Mouse (Mus musculus): ENCODE results near the gene Gdap1l1. TPM values are rescaled to one million over a fixed set of nuclear protein-coding genes. Genes with fewer than 3 reads are reported as not detected.
"Not testable (repeated sequence)": the region's sequence is repeated elsewhere in the genome, so short reads cannot be mapped to it uniquely, and the experiment has no call there.

The Gdap1l1 gene
- total RNA-seq, 2 experiments from 2014 or later, result not detected

DNA sequence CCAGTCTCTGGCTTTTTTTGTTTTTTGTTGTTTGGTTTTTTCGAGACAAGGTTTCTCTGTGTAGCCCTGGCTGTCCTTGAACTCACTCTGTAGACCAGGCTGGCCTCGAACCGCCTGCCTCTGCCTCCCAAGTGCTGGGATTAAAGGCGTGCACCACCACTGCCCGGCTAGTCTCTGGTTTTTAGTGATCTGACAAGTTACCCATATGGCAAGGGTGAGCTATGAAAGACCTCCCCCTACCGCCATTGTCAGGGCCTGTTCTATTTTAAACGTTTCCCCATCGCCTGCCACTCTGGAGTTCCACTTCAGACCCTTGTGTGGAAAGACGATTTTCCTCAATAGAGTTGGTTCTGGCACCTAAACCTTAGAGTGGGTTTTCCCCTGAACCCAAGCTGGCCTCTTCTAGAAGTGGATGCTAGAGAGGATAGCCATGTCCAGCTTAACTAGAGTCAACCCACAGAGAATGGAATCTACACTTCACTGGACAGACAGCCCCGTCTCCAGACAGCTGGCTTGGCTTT lies 17.9 kb upstream of the Gdap1l1 start:
- intact Hi-C loops (cut with DNase I), result loop anchor here (2.0 kb wide), 1 partner anchor 52 kb away; the partner anchor contains the start of gene Fitm2
- no peak for DNase-seq

GRCm38 (mm10) chr2:163422895-163423660 lies 15.2 kb upstream of the Gdap1l1 start:
- intact Hi-C loops (cut with DNase I), result no loop called here

DNA sequence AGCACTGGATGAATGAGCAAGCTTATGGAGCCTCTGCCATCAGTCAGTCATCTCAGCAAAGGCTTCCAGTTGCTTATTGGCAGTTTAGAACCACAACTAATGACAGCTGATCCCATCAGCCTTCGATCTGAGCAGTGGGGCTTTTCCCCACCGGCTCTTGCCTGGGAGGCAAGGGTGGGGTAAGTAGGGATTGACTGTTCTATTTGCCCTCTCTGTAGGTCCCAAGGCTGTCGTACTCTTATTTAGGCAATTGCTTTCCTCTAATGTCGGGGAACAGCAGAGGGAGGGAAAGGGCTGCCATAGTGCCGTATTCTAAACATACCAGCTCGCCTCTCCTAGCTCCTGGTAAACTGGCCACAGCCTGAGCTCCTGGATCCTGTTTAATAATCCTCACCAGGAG lies 13.7 kb upstream of the Gdap1l1 start, which contains the start of gene Oser1:
Gene Oser1 (minus strand): TSS at position 101 of the 400 bp plus-strand sequence.
- DNase-seq, result no peak
- intact Hi-C loops (cut with DNase I), result no loop called here

More at GRCm38 (mm10) chr2:163422895-163423660, 15.2 kb upstream of the Gdap1l1 start:
- DNase-seq, result no peak

- intact Hi-C loops (cut with DNase I), result no loop called here
- no peak for DNase-seq
These were observed 9.8 kb upstream of the Gdap1l1 start for GRCm38 (mm10) chr2:163428346-163429011.

- intact Hi-C loops (cut with DNase I), result no loop called here
- no peak for DNase-seq
These were observed 7.0 kb upstream of the Gdap1l1 start for GRCm38 (mm10) chr2:163431289-163431688.

GRCm38 (mm10) chr2:163433971-163434370 lies 4.3 kb upstream of the Gdap1l1 start:
- DNase-seq, result no peak
- intact Hi-C loops (cut with DNase I), result no loop called here

DNA sequence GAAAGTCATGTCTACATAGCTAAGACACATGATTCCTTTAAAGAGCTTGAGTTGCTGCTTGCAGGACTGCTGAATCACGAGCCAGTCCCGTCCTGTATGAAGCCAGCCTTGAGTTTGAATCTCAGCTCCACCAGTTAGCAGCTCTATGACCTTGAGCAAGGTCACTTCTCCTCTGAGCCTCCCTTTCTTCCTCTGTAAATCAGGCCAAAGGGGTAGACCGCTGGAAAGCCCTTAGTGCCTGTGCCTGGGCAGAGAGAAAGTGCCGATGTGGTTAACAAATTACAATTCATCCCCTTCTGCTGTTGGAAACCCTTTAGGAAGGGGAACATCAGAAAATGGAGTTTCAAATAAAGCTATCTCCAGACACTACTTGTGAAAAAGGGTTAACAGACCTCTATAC lies 476 bp upstream of the Gdap1l1 start:
- intact Hi-C loops (cut with DNase I), result no loop called here
- DNase-seq, result no peak

DNA sequence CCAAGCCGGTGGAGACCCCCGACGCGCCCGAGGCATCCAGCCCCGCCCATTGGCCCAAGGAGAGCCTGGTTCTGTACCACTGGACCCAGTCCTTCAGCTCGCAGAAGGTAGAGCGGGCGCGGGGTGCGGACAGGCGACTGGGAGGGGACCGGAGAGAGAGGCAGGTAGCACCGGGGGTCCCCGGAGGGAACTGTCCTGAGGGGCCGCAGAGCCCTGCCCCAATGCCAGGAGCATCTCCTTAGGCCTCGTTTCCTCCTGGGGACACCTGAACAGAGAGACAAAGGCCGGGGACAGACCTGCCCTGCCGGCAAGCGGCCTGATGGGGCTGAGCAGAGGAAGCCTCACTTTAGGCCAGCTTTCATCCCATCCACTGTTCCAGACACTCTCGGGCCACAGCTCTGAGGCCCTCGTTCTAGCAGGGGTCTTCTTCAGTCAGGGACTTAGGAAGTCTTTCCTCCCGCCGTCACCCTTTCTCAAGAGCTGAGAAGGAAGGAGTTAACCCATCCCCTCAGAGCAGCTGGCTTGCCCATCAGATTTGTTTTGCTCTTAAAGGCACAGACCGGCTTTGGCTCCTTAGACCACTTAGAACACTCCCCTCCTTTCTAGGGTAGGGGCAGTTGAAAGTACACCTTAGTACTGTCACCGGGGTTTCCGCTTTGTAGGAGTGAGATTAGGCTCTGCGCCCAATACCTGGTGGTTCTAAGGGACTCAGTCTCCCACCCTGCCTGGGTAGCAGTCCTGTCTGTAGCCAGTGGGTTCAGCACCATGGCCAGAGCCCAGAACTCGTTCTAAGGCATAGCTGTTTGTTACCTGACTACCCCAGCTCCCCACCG lies 559 bp downstream of the Gdap1l1 start:
- peak; percentile 41 to 55 for DNase-seq
- intact Hi-C loops (cut with DNase I), result no loop called here

DNA sequence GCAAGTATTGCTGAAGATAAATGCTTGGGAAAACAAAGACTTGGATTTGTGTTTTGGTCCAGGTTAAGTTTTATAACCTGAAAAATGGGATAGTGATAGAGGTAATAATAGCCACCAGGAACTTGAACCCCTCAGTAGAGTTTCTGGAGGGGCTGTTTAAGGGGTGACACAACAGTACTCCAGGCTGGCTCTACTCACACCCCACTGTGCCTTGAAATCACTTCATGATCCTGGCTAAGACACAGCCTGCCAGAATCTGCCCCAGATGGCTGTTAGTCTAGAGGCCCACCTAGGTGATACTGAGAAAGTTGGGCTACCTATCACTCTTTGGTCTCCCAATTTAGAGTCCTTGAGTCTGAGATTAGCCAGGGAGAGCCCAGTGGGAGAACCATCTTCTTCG lies 1.2 kb downstream of the Gdap1l1 start:
- intact Hi-C loops (cut with DNase I), result no loop called here

DNA sequence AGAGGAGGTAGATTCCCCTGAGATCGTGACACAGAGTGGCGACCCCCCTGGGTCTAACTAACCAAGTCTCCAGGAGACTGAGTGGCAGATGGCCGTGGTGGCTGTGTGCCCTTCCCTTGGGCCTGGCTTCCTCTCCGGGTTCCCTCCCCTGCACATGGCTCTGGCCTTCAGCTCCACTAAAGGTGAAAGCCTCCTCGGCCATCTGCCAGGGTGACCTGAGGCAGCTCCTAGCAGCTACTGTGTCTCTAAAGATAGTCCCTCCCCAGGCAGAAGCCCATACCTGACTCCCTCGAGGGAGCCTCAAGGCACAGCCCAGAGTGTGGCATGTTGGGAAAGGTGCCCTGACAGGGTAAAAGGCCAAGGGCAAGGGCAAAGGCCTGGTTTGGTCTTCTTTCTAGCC lies 5.3 kb downstream of the Gdap1l1 start:
- DNase-seq, result peak; percentile 33 to 49
- intact Hi-C loops (cut with DNase I), result no loop called here

More for the DNA sequence above, 1.2 kb downstream of the Gdap1l1 start:
- no peak for DNase-seq

GRCm38 (mm10) chr2:163444017-163444416 lies 5.7 kb downstream of the Gdap1l1 start:
- DNase-seq, result no peak
- intact Hi-C loops (cut with DNase I), result no loop called here

- intact Hi-C loops (cut with DNase I), result no loop called here
- no peak for DNase-seq
These were observed 9.1 kb downstream of the Gdap1l1 start for GRCm38 (mm10) chr2:163447375-163447774.

DNA sequence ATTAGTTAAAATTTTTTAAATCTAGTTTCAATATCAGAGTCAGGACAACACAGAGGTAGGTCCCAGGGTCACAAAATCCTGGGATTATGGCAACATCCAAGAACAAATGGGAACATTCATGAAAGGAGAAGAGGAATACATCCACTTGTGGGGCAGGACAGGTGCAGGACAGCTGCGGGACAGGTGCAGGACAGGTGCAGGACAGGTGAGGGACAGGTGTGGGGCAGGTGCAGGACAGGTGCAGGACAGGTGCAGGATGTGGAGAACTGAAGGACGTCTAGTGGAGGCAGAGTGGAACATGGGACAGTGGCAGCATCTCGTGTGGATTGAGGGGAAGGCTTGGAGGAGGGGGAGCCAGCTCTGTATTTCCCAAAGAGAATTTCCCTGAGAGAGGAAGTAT lies 11.0 kb downstream of the Gdap1l1 start:
- intact Hi-C loops (cut with DNase I), result no loop called here
- DNase-seq, result no peak

DNA sequence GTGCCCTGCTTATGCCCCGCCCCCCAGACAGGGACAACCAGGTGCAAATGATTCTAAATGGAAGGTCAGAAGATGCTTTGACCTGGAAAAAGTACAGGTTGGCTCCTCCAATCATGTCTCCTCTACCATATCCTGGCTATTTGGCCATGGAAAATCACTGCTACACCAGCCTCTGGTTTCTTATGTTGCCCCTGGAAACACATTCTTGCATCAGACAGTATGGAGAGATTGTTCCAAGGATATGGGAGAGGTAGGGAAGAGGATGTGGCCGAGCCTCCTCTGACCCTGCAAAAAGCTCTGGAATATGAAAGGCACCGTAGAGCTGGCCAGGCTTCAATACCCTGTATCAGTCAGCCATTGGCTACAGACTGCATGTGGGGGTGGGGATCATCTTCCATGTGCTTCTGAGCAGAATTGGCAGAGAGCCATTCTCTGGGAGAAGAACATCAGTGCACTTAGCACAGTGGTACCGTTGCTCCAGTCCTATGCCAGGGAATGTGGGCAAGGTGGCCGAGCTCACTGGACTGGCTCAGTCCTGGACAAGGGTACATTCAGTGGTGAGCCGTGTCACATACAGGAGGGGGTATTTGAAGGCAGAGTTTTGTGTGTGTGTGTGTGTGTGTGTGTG lies 12.5 kb downstream of the Gdap1l1 start:
- DNase-seq, result no peak
- intact Hi-C loops (cut with DNase I), result no loop called here

DNA sequence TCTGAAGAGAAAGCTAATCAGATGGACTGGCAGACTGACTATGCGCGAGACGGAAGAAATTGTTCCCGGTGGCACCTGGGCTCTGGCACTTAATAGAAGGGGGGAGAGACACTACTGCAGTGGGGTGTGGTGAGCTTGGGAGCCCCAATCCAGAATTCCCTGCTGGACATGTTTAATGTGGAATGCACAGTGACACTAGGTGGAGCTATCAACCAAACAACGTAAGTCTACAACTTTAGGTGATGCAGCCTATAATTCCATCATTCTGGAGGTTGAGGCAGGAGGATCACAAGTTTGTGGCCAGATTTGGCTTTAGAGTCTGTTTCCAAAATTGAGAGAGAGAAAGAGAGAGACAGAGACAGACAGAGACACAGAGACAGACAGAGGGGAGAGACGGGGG lies 14.5 kb downstream of the Gdap1l1 start:
- intact Hi-C loops (cut with DNase I), result no loop called here
- no peak for DNase-seq

GRCm38 (mm10) chr2:163453378-163453777 lies 15.1 kb downstream of the Gdap1l1 start:
- intact Hi-C loops (cut with DNase I), result no loop called here
- DNase-seq, result no peak

DNA sequence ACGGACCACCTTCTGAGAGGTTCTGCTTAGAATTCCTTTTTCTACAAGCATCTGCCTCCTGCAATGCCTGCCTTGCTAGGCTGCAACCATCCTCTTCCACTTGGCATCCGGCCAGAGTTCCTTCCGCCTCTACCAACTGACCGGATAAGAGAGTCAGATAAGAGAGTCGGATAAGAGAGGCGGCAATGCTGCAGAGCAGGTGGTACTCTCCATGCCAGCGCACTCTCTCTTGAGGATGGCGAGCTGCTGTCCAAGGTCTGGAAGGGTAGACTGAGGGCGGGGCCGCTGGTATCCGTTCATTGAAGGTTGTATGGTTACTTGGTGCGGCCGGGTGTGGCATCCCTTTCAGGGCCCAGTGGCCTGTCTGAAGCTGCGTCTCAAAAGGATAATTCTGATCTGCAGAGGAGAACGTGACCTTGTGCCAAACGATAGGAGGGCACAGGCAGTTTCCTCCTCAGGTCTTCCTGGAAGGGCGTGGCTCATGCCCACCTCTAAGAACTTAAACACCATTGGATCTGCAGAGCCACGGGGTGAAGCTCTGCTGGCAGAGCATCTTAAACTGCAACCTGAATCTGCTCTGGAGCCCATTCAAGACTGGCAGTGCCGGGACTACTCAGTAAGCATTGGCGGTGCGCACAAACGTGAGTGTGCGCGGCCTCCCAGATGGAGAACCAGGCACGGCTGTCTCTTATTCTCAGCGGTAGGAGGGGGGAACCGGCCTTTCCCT lies 20.4 kb downstream of the Gdap1l1 start:
- peak in 1 of 2 experiments; percentile 36 for DNase-seq
- intact Hi-C loops (cut with DNase I), result no loop called here

DNA sequence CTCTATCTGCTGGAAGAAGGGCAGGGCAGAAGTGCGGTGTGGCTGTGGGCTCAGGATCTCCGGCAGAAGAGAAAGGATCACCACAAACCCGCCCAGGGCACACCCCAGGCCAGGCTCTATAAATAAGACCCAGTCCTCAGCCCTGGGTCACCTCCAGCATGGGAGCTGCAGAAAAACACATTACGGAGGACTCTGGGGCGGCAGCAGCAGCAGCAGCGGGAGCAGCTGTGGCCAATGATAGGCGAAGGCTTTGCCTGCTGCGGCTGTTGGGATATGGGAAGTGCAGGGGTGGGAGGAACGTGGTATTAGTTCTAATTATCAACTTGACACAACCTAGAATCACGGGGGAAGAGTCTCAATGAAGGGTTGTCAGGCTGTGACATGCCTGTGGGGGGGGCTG lies 21.1 kb downstream of the Gdap1l1 start:
- peak; percentile 30 to 36 for DNase-seq
- intact Hi-C loops (cut with DNase I), result no loop called here

- DNase-seq, result no peak
- intact Hi-C loops (cut with DNase I), result no loop called here
These were observed 22.3 kb downstream of the Gdap1l1 start for GRCm38 (mm10) chr2:163460622-163461021.

GRCm38 (mm10) chr2:163461307-163461706 lies 23.0 kb downstream of the Gdap1l1 start:
- DNase-seq; intact Hi-C loops (cut with DNase I): not testable (repeated sequence)
